Mouse (Mus musculus) MEL (cell line): ENCODE measurements around the gene Samd3. TPM values are rescaled to one million over a fixed set of nuclear protein-coding genes. Genes with fewer than 3 reads are reported as not detected.

Source experiments
- DNase-seq: peaks from one replicate; pipeline ENCODE4 v3.0.0; 2011; ENCODE audit warnings: low read depth, low spot score
- H3K27ac ChIP-seq: 2 replicates; pipeline ENCODE4 v1.5.1; 2012; ENCODE audit warnings: low read depth, mild to moderate bottlenecking, control low read depth, low read length, moderate library complexity; ENCODE audit not compliant: control insufficient read depth
- H3K27me3 ChIP-seq, 2 experiments: fragments of 150-350 bp in 1 of 2; sonication (generic) in 1 of 2; 2 replicates each; pipeline ENCODE4 v1.6.1; 2012; ENCODE audit warnings: low read length in 2 of 2, mild to moderate bottlenecking in 2 of 2, improper control_type of control experiment in 1 of 2, moderate library complexity in 1 of 2; ENCODE audit not compliant: insufficient read depth in 2 of 2, control insufficient read depth in 1 of 2
- H3K36me3 ChIP-seq, 2 experiments: 2 replicates each; pipeline ENCODE4 v1.6.1; 2012 to 2014; ENCODE audit warnings: low read length in 2 of 2, improper control_type of control experiment in 1 of 2, inconsistent platforms in 1 of 2, mild to moderate bottlenecking in 1 of 2; ENCODE audit not compliant: insufficient read depth in 2 of 2, control insufficient read depth in 1 of 2
- H3K4me1 ChIP-seq, 2 experiments: fragments of 150-350 bp in 1 of 2; sonication (generic) in 1 of 2; 2 replicates each; pipeline ENCODE4 v1.6.1; 2012; ENCODE audit warnings: low read length in 2 of 2, improper control_type of control experiment in 1 of 2, mild to moderate bottlenecking in 1 of 2; ENCODE audit not compliant: insufficient read depth in 2 of 2, control insufficient read depth in 1 of 2
- H3K4me3 ChIP-seq, 2 experiments: fragments of 150-350 bp in 1 of 2; sonication (generic) in 1 of 2; 2 replicates each; pipeline ENCODE4 v1.5.1; 2012; ENCODE audit warnings: low read depth in 2 of 2, low read length in 2 of 2, mild to moderate bottlenecking in 2 of 2, moderate library complexity in 2 of 2, control low read depth in 1 of 2, improper control_type of control experiment in 1 of 2; ENCODE audit not compliant: control insufficient read depth in 1 of 2, insufficient read depth in 1 of 2
- H3K79me2 ChIP-seq: 2 replicates; pipeline ENCODE4 v1.6.1; 2012; ENCODE audit warnings: mild to moderate bottlenecking, low read length, moderate library complexity; ENCODE audit not compliant: control insufficient read depth, poor library complexity, insufficient read depth
- H3K9ac ChIP-seq: 2 replicates; pipeline ENCODE4 v1.6.1; 2012; ENCODE audit warnings: low read depth, mild to moderate bottlenecking, control low read depth, low read length, moderate library complexity; ENCODE audit not compliant: control insufficient read depth, poor library complexity, severe bottlenecking
- H3K9me3 ChIP-seq: fragments of 150-350 bp; sonication (generic); replicated peaks from 2 replicates; pipeline ENCODE4 v1.6.1; 2012; ENCODE audit warnings: mild to moderate bottlenecking, low read length, improper control_type of control experiment, moderate library complexity; ENCODE audit not compliant: insufficient read depth
- BHLHE40 ChIP-seq: IDR thresholded peaks from 2 replicates; pipeline ENCODE4 v1.6.1; 2012; ENCODE audit warnings: low read depth, mild to moderate bottlenecking, inconsistent platforms, low read length, improper control_type of control experiment, borderline replicate concordance
- CHD1 ChIP-seq: IDR thresholded peaks from 2 replicates; pipeline ENCODE4 v1.6.1; 2012; ENCODE audit warnings: low read depth, mild to moderate bottlenecking, inconsistent platforms, low read length, improper control_type of control experiment
- CHD2 ChIP-seq: IDR thresholded peaks from 2 replicates; pipeline ENCODE4 v1.6.1; 2011; ENCODE audit warnings: low read length, improper control_type of control experiment
- EP300 ChIP-seq, 2 experiments: IDR thresholded peaks; 2 replicates each; pipeline ENCODE4 v1.6.1; 2011; ENCODE audit warnings: improper control_type of control experiment in 2 of 2, low read length in 2 of 2, low read depth in 1 of 2, mild to moderate bottlenecking in 1 of 2
- GATA1 ChIP-seq: IDR thresholded peaks from 2 replicates; pipeline ENCODE4 v1.6.1; 2011; ENCODE audit warnings: low read depth, low read length, improper control_type of control experiment
- JUND ChIP-seq: IDR thresholded peaks from 2 replicates; pipeline ENCODE4 v1.6.1; 2011; ENCODE audit warnings: low read depth, mild to moderate bottlenecking, improper control_type of control experiment, low read length
- KAT2A ChIP-seq: conservative IDR thresholded peaks from 2 replicates; pipeline ENCODE4 v1.6.1; 2012; ENCODE audit warnings: low read depth, low read length, improper control_type of control experiment, inconsistent platforms
- MAFK ChIP-seq: IDR thresholded peaks from 2 replicates; pipeline ENCODE4 v1.6.1; 2011; ENCODE audit warnings: low read depth, mild to moderate bottlenecking, low read length, improper control_type of control experiment, borderline replicate concordance
- MAX ChIP-seq: IDR thresholded peaks from 2 replicates; pipeline ENCODE4 v1.6.1; 2011; ENCODE audit warnings: low read length, improper control_type of control experiment
- MAZ ChIP-seq: IDR thresholded peaks from 2 replicates; pipeline ENCODE4 v1.6.1; 2012; ENCODE audit warnings: low read depth, mild to moderate bottlenecking, inconsistent platforms, low read length, improper control_type of control experiment
- MYC ChIP-seq: IDR thresholded peaks from 2 replicates; pipeline ENCODE4 v1.6.1; 2011; ENCODE audit warnings: low read depth, mild to moderate bottlenecking, low read length, improper control_type of control experiment, moderate library complexity
- NRF1 ChIP-seq: IDR thresholded peaks from 2 replicates; pipeline ENCODE4 v1.6.1; 2014; ENCODE audit warnings: low read depth, mild to moderate bottlenecking, inconsistent platforms, low read length, improper control_type of control experiment, moderate library complexity; ENCODE audit not compliant: poor library complexity, insufficient read depth, severe bottlenecking
- POLR2A ChIP-seq, 2 experiments: IDR thresholded peaks; 2 replicates each; pipeline ENCODE4 v1.6.1; 2011 to 2012; ENCODE audit warnings: low read length in 2 of 2, mild to moderate bottlenecking in 2 of 2, control low read depth in 1 of 2, improper control_type of control experiment in 1 of 2, low read depth in 1 of 2, moderate library complexity in 1 of 2; ENCODE audit not compliant: control insufficient read depth in 1 of 2, insufficient read depth in 1 of 2, poor library complexity in 1 of 2
- POLR2AphosphoS2 ChIP-seq: IDR thresholded peaks from 2 replicates; pipeline ENCODE4 v1.6.1; 2011; ENCODE audit warnings: low read length, improper control_type of control experiment
- RCOR1 ChIP-seq: IDR thresholded peaks from 2 replicates; pipeline ENCODE4 v1.6.1; 2012; ENCODE audit warnings: low read depth, mild to moderate bottlenecking, inconsistent platforms, low read length, improper control_type of control experiment
- SIN3A ChIP-seq: IDR thresholded peaks from 2 replicates; pipeline ENCODE4 v1.6.1; 2012; ENCODE audit warnings: low read length, improper control_type of control experiment, inconsistent platforms
- SMC3 ChIP-seq: IDR thresholded peaks from 2 replicates; pipeline ENCODE4 v1.6.1; 2011; ENCODE audit warnings: low read depth, low read length, improper control_type of control experiment
- UBTF ChIP-seq: IDR thresholded peaks from 2 replicates; pipeline ENCODE4 v1.6.1; 2012; ENCODE audit warnings: low read depth, mild to moderate bottlenecking, inconsistent platforms, low read length, improper control_type of control experiment, moderate library complexity, borderline replicate concordance; ENCODE audit not compliant: insufficient read depth
- USF1 ChIP-seq: IDR thresholded peaks from 2 replicates; pipeline ENCODE4 v1.6.1; 2014; ENCODE audit warnings: low read depth, mild to moderate bottlenecking, inconsistent platforms, low read length, improper control_type of control experiment, moderate library complexity
- USF2 ChIP-seq, 2 experiments: IDR thresholded peaks; 2 replicates each; pipeline ENCODE4 v1.6.1; 2011 to 2012; ENCODE audit warnings: improper control_type of control experiment in 2 of 2, low read length in 2 of 2, borderline replicate concordance in 1 of 2, inconsistent platforms in 1 of 2, low read depth in 1 of 2, mild to moderate bottlenecking in 1 of 2; ENCODE audit not compliant: insufficient read depth in 1 of 2
- ZC3H11A ChIP-seq: IDR thresholded peaks from 2 replicates; pipeline ENCODE4 v1.6.1; 2012; ENCODE audit warnings: low read depth, mild to moderate bottlenecking, inconsistent platforms, low read length, improper control_type of control experiment
- ZKSCAN1 ChIP-seq: IDR thresholded peaks from 2 replicates; pipeline ENCODE4 v1.6.1; 2012; ENCODE audit warnings: low read depth, mild to moderate bottlenecking, inconsistent platforms, low read length, improper control_type of control experiment, moderate library complexity
- polyA plus RNA-seq, 2 experiments: library from polyadenylated mRNA; stranded (reverse) in 1 of 2; unstranded in 1 of 2; fragments of >175 nt in 1 of 2; fragments of >200 nt in 1 of 2; gene quantifications; 2 replicates each; pipeline versions ENCODE4 v1.2.1 to v1.2.4; 2012; ENCODE audit warnings: low replicate concordance in 2 of 2, low read depth in 1 of 2; ENCODE audit not compliant: insufficient read length in 2 of 2, insufficient read depth in 1 of 2, missing spikeins in 1 of 2
- total RNA-seq: library from RNA; depleted of rRNA; stranded (reverse); fragments of 300-350 nt; gene quantifications from 2 replicates; pipeline ENCODE4 v1.2.3, GENCODE M21; 2012; rRNA removed

The Samd3 gene
- total and polyA plus RNA-seq, 3 experiments = not detected

DNA sequence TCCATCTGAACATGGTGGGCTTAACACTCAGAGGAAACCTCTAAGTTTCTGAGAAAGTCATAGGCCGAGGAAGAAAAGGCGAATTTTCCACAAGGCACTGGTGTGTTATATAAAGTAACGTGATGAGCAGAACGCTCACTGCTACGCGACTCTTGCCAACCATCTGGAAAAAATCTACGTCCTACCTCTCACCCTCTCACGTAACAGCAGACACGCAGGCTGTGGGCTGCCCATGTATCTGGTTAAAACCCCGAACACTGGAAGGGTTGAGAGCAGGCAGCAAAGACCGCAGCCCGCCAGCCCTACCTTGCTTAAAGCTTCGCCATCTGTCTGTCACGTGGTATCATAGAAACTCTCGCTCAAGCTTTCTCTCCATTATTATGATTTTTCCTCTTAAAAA lies 84.8 kb downstream of the Samd3 start:
- H3K27ac ChIP-seq = no peak overlapping the region
- no peak for TF ChIP-seq GATA1
- no peak for TF ChIP-seq USF1
- no peak for TF ChIP-seq MAX
- TF ChIP-seq MYC = no peak
- TF ChIP-seq KAT2A = no peak
- no peak for TF ChIP-seq RCOR1
- no peak for TF ChIP-seq CHD1
- TF ChIP-seq UBTF = no peak
- TF ChIP-seq NRF1 = no peak
- no peak for TF ChIP-seq SMC3
- TF ChIP-seq MAZ = no peak
- no peak for TF ChIP-seq CHD2
- DNase-seq = no peak
- H3K9me3 ChIP-seq = no peaks in the 10 kb centered on the region
- no peaks in the 10 kb centered on the region for H3K79me2 ChIP-seq
- no peak overlapping the region for H3K9ac ChIP-seq
- H3K36me3 ChIP-seq = no peaks in the 10 kb centered on the region; a peak in 1 of 4 replicates
- no peaks in the 10 kb centered on the region for H3K27me3 ChIP-seq
- H3K4me1 ChIP-seq = no peaks in the 10 kb centered on the region; a peak in 1 of 4 replicates
- no peak overlapping the region for H3K4me3 ChIP-seq

DNA sequence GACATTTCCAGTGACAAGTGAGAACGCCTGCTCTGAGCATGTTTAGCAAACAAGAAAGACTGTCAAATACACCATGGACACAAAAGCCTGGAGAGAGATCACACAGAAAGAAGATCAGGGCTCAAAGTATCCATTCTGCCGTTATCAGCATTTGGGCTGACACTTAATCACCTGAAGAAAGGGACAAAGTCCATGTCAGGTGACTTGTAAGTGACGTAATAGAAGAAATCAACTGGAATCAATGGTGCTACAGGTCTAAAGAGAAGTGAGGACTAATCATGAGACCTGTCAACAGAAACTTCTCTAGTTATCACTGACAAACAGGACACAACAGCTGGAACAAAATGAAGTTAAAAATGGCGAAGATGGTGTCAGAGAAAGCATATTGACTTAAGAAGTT lies 91.2 kb downstream of the Samd3 start:
- no peaks in the 10 kb centered on the region; a peak in 2 of 4 replicates for H3K4me1 ChIP-seq
- no peak overlapping the region for H3K27ac ChIP-seq
- H3K9ac ChIP-seq = no peak overlapping the region
- H3K9me3 ChIP-seq = no peaks in the 10 kb centered on the region
- no peak overlapping the region for H3K4me3 ChIP-seq
- no peak for DNase-seq
- H3K79me2 ChIP-seq = no peaks in the 10 kb centered on the region
- H3K36me3 ChIP-seq = peaks cover 0 to 2% of the 10 kb centered on the region in 2 experiments; a peak in 1 of 4 replicates
- H3K27me3 ChIP-seq = no peaks in the 10 kb centered on the region
- TF ChIP-seq ZKSCAN1 = no peak
- no peak for TF ChIP-seq POLR2A (IDR thresholded peaks at IDR 0.05; ENCODE audit: control insufficient read depth in 1 of 2, insufficient read depth in 1 of 2, low read depth in 1 of 2, low read length in 2 of 2, poor library complexity in 1 of 2)
- no peak for TF ChIP-seq ZC3H11A
- TF ChIP-seq KAT2A = no peak
- TF ChIP-seq USF2 (IDR thresholded peaks at IDR 0.05; ENCODE audit: borderline replicate concordance in 1 of 2, insufficient read depth in 1 of 2, low read depth in 1 of 2, low read length in 2 of 2) = no peak
- TF ChIP-seq MAFK = no peak
- TF ChIP-seq JUND = no peak
- no peak for TF ChIP-seq NRF1
- TF ChIP-seq SIN3A = no peak
- TF ChIP-seq POLR2AphosphoS2 = no peak
- no peak for TF ChIP-seq EP300 (IDR thresholded peaks at IDR 0.05; ENCODE audit: low read depth in 1 of 2, low read length in 2 of 2)
- no peak for TF ChIP-seq MAZ
- no peak for TF ChIP-seq BHLHE40

Other genes starting within 250 kb of the Samd3 start
- not detected in 2 replicates for gene Gm9767, start 151.5 kb upstream of the Samd3 start, total RNA-seq
- not detected for gene Gm9767, start 151.5 kb upstream of the Samd3 start, polyA plus RNA-seq
- gene Tmem200a, start 150.7 kb upstream of the Samd3 start, total RNA-seq = not detected in 2 replicates
- not detected for gene Tmem200a, start 150.7 kb upstream of the Samd3 start, polyA plus RNA-seq
- 1.8 and 2.2 TPM in 2 replicates for gene L3mbtl3, start 146.3 kb downstream of the Samd3 start, total RNA-seq
- gene L3mbtl3, start 146.3 kb downstream of the Samd3 start, polyA plus RNA-seq = 1 to 10 TPM in 1 of 2 experiments, not detected in 1; 3.5 TPM